Mouse (Mus musculus): ENCODE results near the gene Slc2a13. TPM values are rescaled to one million over a fixed set of nuclear protein-coding genes. Genes with fewer than 3 reads are reported as not detected.

Slc2a13 gene
- polyA plus RNA-seq, 1 experiment from 2014 or later, result 2.0 TPM

DNA sequence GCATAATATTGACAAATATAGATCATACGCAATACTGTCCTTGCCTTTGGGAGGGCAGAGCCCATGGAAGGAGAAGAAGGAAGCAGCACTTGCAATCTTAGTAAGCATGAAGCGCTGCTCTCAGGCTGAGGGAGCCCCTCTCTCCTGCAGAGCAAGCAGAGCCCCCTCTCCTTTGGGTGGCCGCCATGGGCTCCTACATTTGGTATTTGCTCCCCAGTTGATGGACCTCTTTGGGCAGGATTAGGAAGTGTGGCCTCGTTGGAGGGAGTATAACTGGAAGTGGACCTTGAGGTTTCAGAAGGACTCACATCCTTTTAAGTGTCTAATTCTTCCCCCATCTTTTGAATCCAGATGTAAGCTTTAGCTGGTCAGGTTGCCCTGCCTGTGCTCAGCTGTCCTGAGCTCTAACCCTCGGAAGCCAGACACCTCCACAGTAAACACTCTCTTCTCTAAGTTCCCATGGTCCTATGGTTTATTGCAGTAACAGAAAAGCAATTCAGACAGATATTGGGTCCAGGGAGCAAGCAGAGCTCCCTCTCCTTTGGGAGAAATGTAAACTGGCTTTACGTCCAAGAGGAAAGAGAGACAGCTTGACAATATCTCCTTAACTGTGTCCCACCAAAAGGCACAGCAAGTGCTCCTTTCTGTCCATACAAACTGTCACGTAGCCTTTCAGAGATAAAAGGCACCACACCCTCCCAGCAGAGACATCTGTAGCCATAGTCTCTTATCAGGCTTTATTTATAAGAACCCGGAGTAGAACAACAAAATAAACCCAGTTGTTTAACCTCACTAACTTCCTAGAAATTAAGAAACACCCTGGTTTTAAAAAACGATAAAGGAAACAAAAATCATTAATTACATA lies 321.3 kb downstream of the Slc2a13 start:
- no peak for ATAC-seq (ENCODE audit: low FRiP score, low read depth)
- no peak overlapping the region for H3K9ac ChIP-seq (replicated peaks)
- no peaks in the 10 kb centered on the region for H3K36me3 ChIP-seq
- no peaks in the 10 kb centered on the region for H3K9me3 ChIP-seq
- H3K27ac ChIP-seq (replicated peaks), result no peak overlapping the region
- H3K27me3 ChIP-seq, result no peaks in the 10 kb centered on the region
- 70% methylated on average over 9 of the region's 9 CpGs for WGBS
- no peaks in the 10 kb centered on the region; the same call in 1 of the 2 replicates for H3K4me1 ChIP-seq
- no peak overlapping the region for H3K4me2 ChIP-seq (replicated peaks)
- no peak overlapping the region for H3K4me3 ChIP-seq

DNA sequence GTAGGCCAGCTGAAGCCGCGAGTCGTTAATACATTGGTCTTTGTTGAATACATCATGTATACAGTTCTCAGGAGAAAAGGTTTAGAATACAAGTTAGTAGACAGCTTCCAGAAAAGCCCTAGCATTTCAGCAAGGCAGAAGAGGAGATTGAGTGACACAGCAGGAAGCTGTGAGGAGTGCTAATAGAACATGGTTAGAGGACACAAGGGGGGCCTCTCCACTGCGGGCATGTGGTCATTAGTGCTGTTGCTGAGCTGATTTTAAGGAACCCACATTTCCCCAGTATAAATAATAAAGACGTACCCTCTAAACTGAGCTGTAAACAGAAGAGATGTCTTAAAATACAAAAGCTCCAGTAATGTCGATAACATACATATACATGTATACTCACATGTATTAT lies 322.2 kb downstream of the Slc2a13 start:
- no peak overlapping the region for H3K4me2 ChIP-seq (replicated peaks)
- H3K4me1 ChIP-seq, result no peaks in the 10 kb centered on the region; the same call in 1 of the 2 replicates
- H3K9me3 ChIP-seq, result no peaks in the 10 kb centered on the region
- ATAC-seq (ENCODE audit: low FRiP score, low read depth), result no peak
- no peak overlapping the region for H3K9ac ChIP-seq (replicated peaks)
- H3K4me3 ChIP-seq, result no peak overlapping the region
- H3K27me3 ChIP-seq, result no peaks in the 10 kb centered on the region
- no peak overlapping the region for H3K27ac ChIP-seq (replicated peaks)
- 78% methylated on average over 6 of the region's 6 CpGs for WGBS
- no peaks in the 10 kb centered on the region for H3K36me3 ChIP-seq

DNA sequence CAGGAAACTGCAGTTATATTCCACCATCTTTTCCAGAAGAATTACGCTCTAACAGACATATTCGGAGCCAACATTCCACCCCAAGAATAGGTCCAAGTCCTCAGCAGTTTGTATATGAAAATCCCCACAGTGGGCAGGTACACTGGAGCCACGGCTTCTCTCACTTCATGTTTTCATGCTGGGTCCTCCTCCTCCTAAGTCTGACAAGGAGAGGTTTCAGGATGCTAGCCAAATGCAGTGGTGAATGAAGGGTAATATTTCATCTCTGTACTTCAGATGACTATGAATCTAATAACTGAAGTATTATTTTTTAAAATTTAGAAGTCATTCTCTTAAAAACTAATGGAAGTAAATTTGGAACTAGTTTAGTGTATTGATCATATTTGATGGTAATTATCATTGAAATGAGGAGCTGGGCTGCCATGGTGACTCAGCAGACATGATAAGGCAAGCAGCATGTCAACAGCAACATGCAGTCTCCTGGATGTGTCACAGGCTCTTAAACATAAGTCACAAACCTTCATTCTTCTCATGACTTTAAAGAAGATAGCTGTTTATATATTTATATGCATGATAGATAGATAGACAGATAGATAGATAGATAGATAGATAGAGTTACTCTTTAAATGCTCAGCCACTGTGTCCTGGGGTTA lies 332.3 kb downstream of the Slc2a13 start:
- no peak overlapping the region for H3K4me2 ChIP-seq (replicated peaks)
- H3K9me3 ChIP-seq, result no peaks in the 10 kb centered on the region
- 84% methylated on average over 3 of the region's 3 CpGs for WGBS
- H3K36me3 ChIP-seq, result no peaks in the 10 kb centered on the region
- H3K9ac ChIP-seq (replicated peaks), result no peak overlapping the region
- no peaks in the 10 kb centered on the region for H3K27me3 ChIP-seq
- ATAC-seq (ENCODE audit: low FRiP score, low read depth), result no peak
- H3K4me1 ChIP-seq, result no peaks in the 10 kb centered on the region
- H3K27ac ChIP-seq (replicated peaks), result no peak overlapping the region
- H3K4me3 ChIP-seq, result no peak overlapping the region

DNA sequence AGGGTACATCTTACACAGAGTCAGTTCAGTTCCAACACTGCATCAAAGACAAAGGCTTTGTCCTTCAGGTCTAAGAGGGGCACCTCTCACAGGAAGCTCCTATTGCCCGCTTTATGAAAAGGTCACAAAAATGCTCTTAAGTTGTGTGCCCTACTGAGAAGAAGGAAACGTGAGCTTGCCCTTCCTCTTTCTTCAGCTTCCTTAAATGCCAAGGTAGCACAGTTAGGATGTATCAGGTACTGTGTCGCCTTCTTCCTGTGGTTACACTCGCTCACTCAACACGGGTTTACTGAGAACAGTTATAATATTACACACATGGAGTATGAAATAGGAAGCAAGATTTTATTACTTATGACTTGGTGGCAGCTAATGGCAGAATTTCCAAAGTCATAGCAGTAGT lies 335.8 kb downstream of the Slc2a13 start:
- no peak overlapping the region for H3K27ac ChIP-seq (replicated peaks)
- H3K4me1 ChIP-seq, result no peaks in the 10 kb centered on the region
- H3K4me2 ChIP-seq (replicated peaks), result no peak overlapping the region
- WGBS, result 85% methylated on average over 5 of the region's 5 CpGs
- H3K9me3 ChIP-seq, result no peaks in the 10 kb centered on the region
- no peaks in the 10 kb centered on the region for H3K36me3 ChIP-seq
- H3K27me3 ChIP-seq, result no peaks in the 10 kb centered on the region
- no peak overlapping the region for H3K9ac ChIP-seq (replicated peaks)
- H3K4me3 ChIP-seq, result no peak overlapping the region
- ATAC-seq (ENCODE audit: low FRiP score, low read depth), result no peak

Other genes with a start within 250 kb of the Slc2a13 start
- gene Lrrk2, start 99.9 kb upstream of the Slc2a13 start, polyA plus RNA-seq (2016; fragmentation: Nextera tagmentation; extraction: Ambion mirVana), result 3.1 and 4.0 TPM in 2 replicates